Mouse (Mus musculus): ENCODE measurements around the gene Kcng3. TPM values are rescaled to one million over a fixed set of nuclear protein-coding genes. Genes with fewer than 3 reads are reported as not detected.

The Kcng3 gene
- polyA plus RNA-seq, 1 experiment: 0.62 TPM

DNA sequence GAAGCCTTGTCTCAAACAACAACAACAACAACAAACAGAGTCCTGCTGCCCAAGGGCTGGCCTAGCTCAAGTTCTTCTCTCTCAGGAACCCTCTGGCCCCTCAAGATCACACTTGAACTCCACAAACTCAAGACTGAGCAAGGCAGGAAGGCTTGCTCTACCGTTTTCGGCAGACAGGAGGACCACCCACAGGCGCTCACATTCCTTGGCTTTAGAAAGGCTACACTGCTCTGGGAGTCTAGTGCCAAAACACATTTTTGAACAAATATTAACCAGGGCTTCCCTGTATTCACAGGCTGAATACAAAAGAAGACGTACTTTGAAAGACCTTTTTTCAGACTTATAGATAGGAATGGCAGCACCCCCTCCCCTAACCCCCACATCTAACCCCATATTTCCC is 59.3 kb downstream of the Kcng3 start:
- DNase-seq (ENCODE audit: low read depth): no peak
- no peak for TF ChIP-seq CTCF (IDR thresholded peaks at IDR 0.05; ENCODE audit: borderline replicate concordance, extremely low read depth, insufficient read depth, insufficient read length)

DNA sequence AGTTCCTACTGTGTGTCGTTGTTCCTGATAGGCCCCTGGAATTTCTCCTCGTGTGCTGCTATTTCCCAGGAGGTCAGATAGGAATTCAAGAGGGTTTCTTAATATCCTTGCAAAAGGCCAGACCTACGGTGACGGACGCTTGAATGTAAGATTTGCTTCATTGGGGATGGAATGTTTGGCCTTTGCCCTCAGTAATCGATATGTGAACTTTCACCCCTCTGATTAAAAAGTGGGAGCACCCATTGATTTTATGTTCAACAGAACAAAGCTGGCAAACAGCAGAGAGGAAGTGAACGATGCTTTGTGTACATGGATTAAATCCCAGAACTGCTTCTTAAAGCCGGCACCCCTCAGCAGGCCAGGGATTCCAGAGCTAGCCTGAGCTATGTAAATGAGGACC is 64.3 kb downstream of the Kcng3 start:
- TF ChIP-seq POLR2A (IDR thresholded peaks at IDR 0.05; ENCODE audit: borderline replicate concordance, extremely low read depth, insufficient read depth, insufficient read length, poor library complexity, severe bottlenecking): no peak
- TF ChIP-seq CTCF (IDR thresholded peaks at IDR 0.05; ENCODE audit: borderline replicate concordance, extremely low read depth, insufficient read depth, insufficient read length): no peak
- no peak for DNase-seq (ENCODE audit: low read depth)

DNA sequence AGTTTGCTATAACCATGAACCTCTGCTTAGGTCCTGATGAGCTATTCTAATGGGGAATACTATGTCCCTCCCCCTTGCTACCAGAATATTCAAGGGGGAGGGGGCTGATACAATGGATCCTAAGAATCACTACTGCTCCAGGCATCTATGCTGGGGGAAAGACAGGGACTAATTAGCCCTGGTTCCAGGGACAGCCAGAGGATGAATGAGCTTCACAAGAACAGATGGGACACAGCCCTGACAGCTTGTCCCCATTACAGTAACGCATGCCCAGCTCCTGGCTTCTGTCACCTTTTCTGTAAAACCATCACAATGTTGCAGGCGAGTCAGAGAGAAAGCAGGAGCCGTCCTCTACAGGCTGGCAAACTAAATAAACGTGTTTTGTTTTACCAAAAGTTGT is 66.2 kb downstream of the Kcng3 start:
- TF ChIP-seq CTCF (IDR thresholded peaks at IDR 0.05; ENCODE audit: borderline replicate concordance, extremely low read depth, insufficient read depth, insufficient read length) (no peak), POLR2A (IDR thresholded peaks at IDR 0.05; ENCODE audit: borderline replicate concordance, extremely low read depth, insufficient read depth, insufficient read length, poor library complexity, severe bottlenecking) (no peak)
- DNase-seq (ENCODE audit: low read depth): peak; percentile 87

DNA sequence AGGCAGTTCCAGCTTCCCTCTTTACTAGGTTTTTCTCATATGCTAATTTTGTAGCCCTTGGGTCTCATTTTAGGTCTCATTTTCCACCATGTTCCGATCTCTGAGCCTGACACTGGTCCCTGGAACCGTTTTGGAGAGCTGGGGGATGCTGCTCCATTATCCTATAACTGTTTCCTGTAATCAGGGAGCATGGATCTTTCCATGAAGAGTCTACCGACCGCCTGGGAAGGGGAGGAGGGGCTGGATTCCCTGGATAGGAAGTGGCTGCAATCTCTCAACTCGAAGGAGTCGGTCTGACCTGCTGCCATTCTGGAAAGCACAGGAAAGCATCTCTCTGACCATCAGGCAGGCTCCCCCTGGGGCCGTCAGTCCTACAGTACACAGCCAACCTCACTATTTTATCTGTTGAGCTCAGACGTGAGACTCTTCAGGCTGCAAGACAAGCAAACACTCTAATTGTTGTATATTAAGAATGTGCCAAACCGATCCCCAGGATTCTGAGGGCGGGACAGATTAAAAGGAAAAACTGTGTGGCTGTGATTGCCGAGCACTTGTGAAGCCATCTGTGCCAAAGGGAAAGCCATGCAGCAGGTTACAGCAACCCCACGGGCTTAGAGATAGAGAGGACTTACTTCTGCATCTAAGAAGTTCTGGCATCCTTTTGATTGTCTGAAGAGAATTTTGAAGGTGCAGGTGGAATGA is 67.4 kb downstream of the Kcng3 start:
- peak; percentile 44 for DNase-seq (ENCODE audit: low read depth)
- TF ChIP-seq POLR2A (IDR thresholded peaks at IDR 0.05; ENCODE audit: borderline replicate concordance, extremely low read depth, insufficient read depth, insufficient read length, poor library complexity, severe bottlenecking) (no peak), CTCF (IDR thresholded peaks at IDR 0.05; ENCODE audit: borderline replicate concordance, extremely low read depth, insufficient read depth, insufficient read length) (no peak)

DNA sequence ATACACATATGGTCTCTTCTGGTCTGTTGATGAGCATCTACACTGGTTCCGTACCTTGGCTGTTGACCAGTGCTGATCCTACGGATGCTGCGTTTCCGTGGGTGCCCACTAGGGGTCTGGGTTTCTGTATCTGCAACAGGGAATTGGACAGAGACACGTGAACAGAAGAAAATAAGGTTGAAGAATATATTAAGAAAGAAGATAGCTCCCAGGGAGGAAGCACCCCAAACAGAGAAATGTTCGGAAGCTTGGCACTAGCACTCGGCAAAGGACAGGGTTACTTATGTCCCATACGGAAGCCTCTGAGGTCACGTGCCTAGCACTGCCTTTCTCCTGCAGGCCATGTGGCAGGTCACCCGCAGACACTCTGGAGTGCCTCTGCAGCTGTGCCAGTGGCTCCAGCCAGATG is 68.0 kb downstream of the Kcng3 start:
- no peak for DNase-seq (ENCODE audit: low read depth)
- TF ChIP-seq CTCF (IDR thresholded peaks at IDR 0.05; ENCODE audit: borderline replicate concordance, extremely low read depth, insufficient read depth, insufficient read length) (peak; percentile 64; the same call in 1 of the 2 replicates), POLR2A (IDR thresholded peaks at IDR 0.05; ENCODE audit: borderline replicate concordance, extremely low read depth, insufficient read depth, insufficient read length, poor library complexity, severe bottlenecking) (no peak)

DNA sequence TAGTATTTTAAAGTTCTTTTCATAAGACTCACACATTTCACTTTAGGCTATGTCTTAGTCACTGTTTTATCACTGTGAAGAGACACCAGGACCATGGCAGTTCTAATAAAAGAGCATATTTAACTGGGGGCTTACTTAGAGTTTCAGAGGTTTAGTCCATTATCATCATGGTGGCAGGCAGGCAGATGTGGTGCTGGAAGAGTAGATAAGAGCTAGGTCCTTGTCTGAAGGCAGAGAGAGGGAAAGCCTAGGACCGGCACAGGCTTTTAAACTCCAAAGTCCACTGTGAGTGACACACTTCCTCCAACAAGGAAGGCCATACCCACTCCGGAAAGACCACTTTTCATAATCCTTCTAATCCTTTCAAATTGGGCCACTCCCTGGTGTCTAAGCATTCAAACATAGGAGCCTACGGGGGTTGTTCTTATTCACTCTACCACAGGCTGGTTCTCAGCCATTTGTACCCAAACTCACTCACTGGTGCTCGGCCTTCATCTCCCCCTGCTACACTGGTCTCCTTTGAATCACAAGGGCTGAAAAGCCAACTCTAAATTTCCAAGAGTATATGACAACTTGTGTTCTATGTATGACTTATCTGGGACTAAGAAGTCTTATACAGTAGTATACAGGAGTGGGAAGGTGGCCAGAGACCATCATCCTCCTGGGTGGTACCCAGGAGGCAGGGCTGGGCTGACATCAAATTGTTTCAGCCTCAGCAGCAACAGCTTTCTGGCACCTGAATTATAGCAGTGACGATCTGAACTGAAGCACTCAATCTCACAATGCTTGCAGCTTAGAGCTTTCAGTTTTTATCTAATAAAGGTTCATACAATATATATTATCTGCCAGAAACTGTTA is 69.3 kb downstream of the Kcng3 start:
- DNase-seq (ENCODE audit: low read depth): no peak
- no peak for TF ChIP-seq CTCF (IDR thresholded peaks at IDR 0.05; ENCODE audit: borderline replicate concordance, extremely low read depth, insufficient read depth, insufficient read length)
- TF ChIP-seq POLR2A (IDR thresholded peaks at IDR 0.05; ENCODE audit: borderline replicate concordance, extremely low read depth, insufficient read depth, insufficient read length, poor library complexity, severe bottlenecking): no peak

DNA sequence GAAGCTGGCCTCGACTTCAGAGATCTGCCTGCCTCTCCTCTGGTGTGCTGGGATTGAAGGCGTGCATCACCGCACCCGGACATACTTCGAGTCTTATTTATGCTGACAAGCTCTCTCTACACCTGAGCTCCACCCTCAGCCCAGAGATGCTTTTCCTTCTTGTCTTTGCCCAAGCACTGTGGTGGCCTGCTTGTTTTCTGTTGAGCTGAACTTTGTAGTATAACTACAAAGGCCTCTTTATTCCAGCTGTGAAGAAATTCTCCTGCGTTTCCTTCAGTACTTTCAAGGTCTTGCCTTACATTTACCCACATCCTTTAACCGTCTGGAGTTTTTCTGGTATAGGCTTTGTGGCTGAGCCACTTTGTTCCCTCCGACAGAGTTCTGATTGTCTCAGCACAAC is 72.6 kb downstream of the Kcng3 start:
- no peak for DNase-seq (ENCODE audit: low read depth)
- no peak for TF ChIP-seq CTCF (IDR thresholded peaks at IDR 0.05; ENCODE audit: borderline replicate concordance, extremely low read depth, insufficient read depth, insufficient read length)

DNA sequence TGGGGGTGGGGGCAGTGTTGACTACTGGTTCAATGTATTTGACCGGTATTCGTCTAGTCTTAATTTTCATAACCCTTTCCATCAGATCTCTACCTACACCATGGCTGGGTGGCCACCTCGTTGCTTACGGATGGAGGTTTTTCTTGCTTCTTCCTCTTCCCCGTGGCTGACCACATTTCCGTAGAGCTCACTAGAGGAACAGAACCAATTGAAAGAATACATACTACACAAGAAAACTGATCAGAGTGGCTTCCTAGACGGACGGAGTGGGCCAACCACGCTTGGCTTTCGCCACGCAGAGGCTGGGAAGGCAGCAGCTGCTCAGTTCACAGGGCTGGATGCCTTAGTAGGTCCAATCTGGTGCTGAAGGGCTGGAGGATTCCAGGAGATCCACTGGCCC is 75.9 kb downstream of the Kcng3 start:
- TF ChIP-seq POLR2A (IDR thresholded peaks at IDR 0.05; ENCODE audit: borderline replicate concordance, extremely low read depth, insufficient read depth, insufficient read length, poor library complexity, severe bottlenecking) (no peak), CTCF (IDR thresholded peaks at IDR 0.05; ENCODE audit: borderline replicate concordance, extremely low read depth, insufficient read depth, insufficient read length) (no peak)
- DNase-seq (ENCODE audit: low read depth): no peak

DNA sequence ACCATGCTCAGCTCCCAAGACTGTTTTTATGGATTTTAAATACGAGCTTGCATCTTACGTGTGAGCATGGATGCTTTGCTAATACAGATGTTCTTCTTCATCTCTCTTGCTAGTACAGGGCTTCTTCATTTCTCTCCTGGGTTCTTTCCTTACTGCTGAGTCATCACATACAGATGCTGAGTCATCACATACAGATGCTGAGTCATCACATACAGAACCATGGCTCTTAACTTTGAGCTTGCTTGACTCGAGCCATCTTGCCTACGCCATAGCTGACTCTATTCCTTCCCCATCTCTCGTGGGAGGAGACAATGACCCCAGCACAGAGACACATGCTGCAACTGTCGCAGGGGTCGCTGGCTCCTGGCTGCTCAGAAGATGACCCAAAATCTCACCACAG is 76.7 kb downstream of the Kcng3 start:
- TF ChIP-seq CTCF (IDR thresholded peaks at IDR 0.05; ENCODE audit: borderline replicate concordance, extremely low read depth, insufficient read depth, insufficient read length) (no peak), POLR2A (IDR thresholded peaks at IDR 0.05; ENCODE audit: borderline replicate concordance, extremely low read depth, insufficient read depth, insufficient read length, poor library complexity, severe bottlenecking) (no peak)

DNA sequence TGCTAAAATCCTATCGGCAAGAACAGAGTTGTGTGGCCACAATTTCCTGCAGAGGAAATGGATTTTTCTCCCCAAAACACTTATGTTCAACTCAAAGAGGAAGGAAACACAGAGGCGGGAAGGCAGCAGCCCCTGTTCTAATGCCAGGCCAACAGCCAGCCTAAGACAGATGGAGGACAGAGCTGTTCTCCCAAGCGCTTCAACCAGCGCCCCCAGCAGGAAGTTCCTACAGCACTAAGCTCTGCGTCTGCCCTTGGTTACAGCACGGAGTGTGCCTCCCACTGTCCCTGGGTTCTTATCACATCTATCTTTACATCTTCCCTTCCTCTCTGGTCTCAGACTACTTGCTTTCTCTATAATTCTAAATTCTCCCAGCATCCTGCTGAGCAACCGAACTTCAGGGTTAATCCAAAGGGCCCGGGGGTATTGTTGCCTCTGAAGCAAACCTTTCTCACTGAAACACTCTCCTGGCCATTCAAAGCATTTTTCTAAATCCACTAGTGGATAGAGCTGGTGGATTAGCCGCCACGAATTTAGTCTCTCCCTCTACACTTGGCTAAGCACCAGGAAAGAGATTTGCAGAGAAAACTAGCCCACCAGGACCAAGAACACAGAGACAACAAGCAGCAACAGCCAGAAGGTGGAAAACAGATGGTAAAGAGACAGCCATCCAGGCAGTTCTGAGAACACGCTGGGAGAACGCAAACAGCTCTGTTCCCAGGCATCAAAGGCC is 83.0 kb downstream of the Kcng3 start:
- peak; percentile 76 for DNase-seq (ENCODE audit: low read depth)
- TF ChIP-seq POLR2A (IDR thresholded peaks at IDR 0.05; ENCODE audit: borderline replicate concordance, extremely low read depth, insufficient read depth, insufficient read length, poor library complexity, severe bottlenecking) (no peak), CTCF (IDR thresholded peaks at IDR 0.05; ENCODE audit: borderline replicate concordance, extremely low read depth, insufficient read depth, insufficient read length) (peak; percentile 25; the same call in 1 of the 2 replicates)

More for the DNA sequence above, 76.7 kb downstream of the Kcng3 start:
- no peak for DNase-seq (ENCODE audit: low read depth)

DNA sequence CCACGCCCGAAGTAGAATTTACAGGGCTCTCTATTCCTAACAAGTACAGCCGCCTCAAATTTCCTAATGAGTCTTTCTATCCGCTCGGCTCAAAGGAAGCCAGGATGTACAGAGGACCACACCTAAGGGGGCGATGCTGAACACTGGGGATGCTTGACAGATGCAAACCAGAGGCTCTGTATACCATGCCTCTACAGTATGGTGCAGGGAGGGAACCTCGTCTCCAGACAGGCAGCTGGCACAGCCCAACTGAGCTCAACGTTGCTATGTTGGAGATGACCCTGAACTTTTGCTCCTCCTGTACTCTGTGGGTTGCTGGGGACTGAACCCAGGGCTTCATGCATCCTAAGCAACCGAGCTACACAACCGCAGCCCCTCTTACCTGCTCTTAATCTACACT is 84.5 kb downstream of the Kcng3 start:
- TF ChIP-seq POLR2A (IDR thresholded peaks at IDR 0.05; ENCODE audit: borderline replicate concordance, extremely low read depth, insufficient read depth, insufficient read length, poor library complexity, severe bottlenecking): no peak
- TF ChIP-seq CTCF (IDR thresholded peaks at IDR 0.05; ENCODE audit: borderline replicate concordance, extremely low read depth, insufficient read depth, insufficient read length): no peak
- DNase-seq (ENCODE audit: low read depth): no peak

All from brain, embryonic 14.5 days (tissue).